Mouse (Mus musculus) liver, adult 2 months (tissue): ENCODE results near the gene Uck1.

Experiments
- CTCF ChIP-seq: fragments of 200-500 bp; IDR thresholded peaks from 2 replicates; pipeline ENCODE4 v1.5.1; 2011; ENCODE audit warnings: low read depth, low read length, control low read depth
- POLR2A ChIP-seq: fragments of 200-500 bp; IDR thresholded peaks from 2 replicates; pipeline ENCODE4 v1.6.1; 2011; ENCODE audit warnings: low read length, control low read depth; ENCODE audit not compliant: insufficient read depth; ENCODE audit errors: extremely low read depth

DNA sequence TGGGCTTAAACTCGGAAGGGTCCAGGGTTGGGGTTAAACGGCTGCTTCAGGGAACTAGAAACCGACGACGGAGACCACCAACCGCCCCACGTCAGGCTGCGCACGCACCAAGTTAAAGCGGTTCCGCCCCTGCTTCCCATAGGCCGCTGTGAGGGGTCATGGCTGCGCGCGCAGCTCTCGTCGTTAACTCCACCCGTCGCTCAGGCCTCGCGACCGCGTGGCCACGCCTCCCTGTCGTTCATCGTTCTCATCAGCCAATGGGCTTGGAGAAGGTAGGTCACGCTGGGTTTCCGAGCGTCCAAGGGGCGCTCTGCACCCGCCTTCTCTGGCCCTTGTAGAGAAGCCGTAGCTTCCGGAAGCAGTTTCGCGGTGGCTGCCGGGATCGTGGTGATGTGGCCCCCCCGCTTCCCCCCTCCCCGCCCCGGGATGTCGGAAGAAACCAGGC lies 28.0 kb upstream of the Uck1 start, which contains the start of gene Swi5:
- TF ChIP-seq CTCF (no peak), POLR2A (peak; percentile 91)
